Mouse (Mus musculus) midbrain, embryonic 11.5 days (tissue): ENCODE data around the gene Adgrf3. TPM values are rescaled to one million over a fixed set of nuclear protein-coding genes. Genes with fewer than 3 reads are reported as not detected.

Source experiments
- ATAC-seq: fragments of 200-750 bp; cut with Nextera tagmentation; 2 replicates; pipeline ENCODE4 v1.8.0; 2017; ENCODE audit warnings: moderate TSS enrichment, moderate library complexity; ENCODE audit not compliant: low FRiP score
- DNase-seq: peaks from one replicate; pipeline ENCODE4 v3.0.0; 2015; ENCODE audit warnings: low spot score; ENCODE audit errors: missing footprints
- H3K27ac ChIP-seq: fragments of 300-500 bp; sonication (generic); 2 replicates; pipeline ENCODE4 v1.5.1; 2014; ENCODE audit warnings: low read depth, low read length
- H3K27me3 ChIP-seq: fragments of 300-500 bp; sonication (generic); 2 replicates; pipeline ENCODE4 v1.6.1; 2014; ENCODE audit warnings: mild to moderate bottlenecking, low read length, moderate library complexity, mixed read lengths; ENCODE audit not compliant: control insufficient read depth, insufficient read depth
- H3K36me3 ChIP-seq: fragments of 300-500 bp; sonication (generic); 2 replicates; pipeline ENCODE4 v1.6.1; 2014; ENCODE audit warnings: mild to moderate bottlenecking, low read length, moderate library complexity, mixed read lengths; ENCODE audit not compliant: control insufficient read depth, insufficient read depth
- H3K4me1 ChIP-seq: fragments of 300-500 bp; sonication (generic); 2 replicates; pipeline ENCODE4 v1.6.1; 2014; ENCODE audit warnings: low read length; ENCODE audit not compliant: control insufficient read depth, insufficient read depth
- H3K4me2 ChIP-seq: fragments of 300-500 bp; sonication (generic); 2 replicates; pipeline ENCODE4 v1.6.1; 2014; ENCODE audit warnings: mild to moderate bottlenecking, moderate library complexity
- H3K4me3 ChIP-seq: fragments of 300-500 bp; sonication (generic); 2 replicates; pipeline ENCODE4 v1.5.1; 2014; ENCODE audit warnings: low read depth, low read length
- H3K9ac ChIP-seq: fragments of 300-500 bp; sonication (generic); 2 replicates; pipeline ENCODE4 v1.6.1; 2014; ENCODE audit warnings: low read length
- H3K9me3 ChIP-seq: fragments of 300-500 bp; sonication (generic); 2 replicates; pipeline ENCODE4 v1.6.1; 2016; ENCODE audit warnings: low read length; ENCODE audit not compliant: control insufficient read depth
- WGBS: fragments of 180-500 bp; shearing (Covaris S2); extraction: QIAGEN DNeasy Blood & Tissue Kit; methylation state at CpG from one replicate; pipeline ENCODE4 v1.1.7; 2014; 5-methylcytosine and 5-hydroxymethylcytosine counted together
- polyA plus RNA-seq: library from polyadenylated mRNA; unstranded; fragments of >200 nt; fragmentation: Nextera tagmentation; extraction: Ambion mirVana; gene quantifications from 2 replicates; pipeline ENCODE4 v1.2.1, GENCODE M21; 2014

Gene Adgrf3
- polyA plus RNA-seq, 1 experiment from 2014 or later = not detected

- no peaks in the 10 kb centered on the region for H3K36me3 ChIP-seq
- H3K27me3 ChIP-seq = no peaks in the 10 kb centered on the region
- WGBS = 87% methylated on average over 1 of the region's 1 CpGs
- ATAC-seq (no peak), DNase-seq (no peak)
- H3K9ac ChIP-seq = no peak overlapping the region
- no peaks in the 10 kb centered on the region for H3K9me3 ChIP-seq
- no peak overlapping the region for H3K4me3 ChIP-seq
- no peaks in the 10 kb centered on the region for H3K4me1 ChIP-seq
- no peak overlapping the region for H3K4me2 ChIP-seq
- H3K27ac ChIP-seq = no peak overlapping the region
Observed at GRCm38 (mm10) chr5:30161836-30162235, 43.7 kb downstream of the Adgrf3 start.

- no peak for DNase-seq
- no peaks in the 10 kb centered on the region for H3K36me3 ChIP-seq
- no peaks in the 10 kb centered on the region for H3K27me3 ChIP-seq
- no peak overlapping the region for H3K27ac ChIP-seq
- no peak for ATAC-seq
- 94% methylated on average over 6 of the region's 6 CpGs for WGBS
- no peak overlapping the region for H3K4me2 ChIP-seq
- H3K9me3 ChIP-seq = no peaks in the 10 kb centered on the region
- no peaks in the 10 kb centered on the region for H3K4me1 ChIP-seq
- no peak overlapping the region for H3K4me3 ChIP-seq
- no peak overlapping the region for H3K9ac ChIP-seq
Observed at GRCm38 (mm10) chr5:30159601-30160000, 45.9 kb downstream of the Adgrf3 start.

GRCm38 (mm10) chr5:30155821-30156629 is 49.5 kb downstream of the Adgrf3 start:
- peak; percentile 85 for DNase-seq
- 39% methylated on average over 13 of the region's 13 CpGs for WGBS
- H3K27ac ChIP-seq = no peak overlapping the region

GRCm38 (mm10) chr5:30155395-30155792 is 50.1 kb downstream of the Adgrf3 start:
- H3K4me2 ChIP-seq = peak overlapping the region; percentile 80
- DNase-seq = no peak
- 0 out of 2 replicates have a peak, but pooled peaks cover 3% of the 10 kb centered on the region for H3K4me1 ChIP-seq
- 0% methylated on average over 31 of the region's 31 CpGs for WGBS
- H3K4me3 ChIP-seq = peak overlapping the region; percentile 95
- H3K27ac ChIP-seq = peak overlapping the region; percentile 75; the same call in 1 of the 2 replicates
- H3K27me3 ChIP-seq = no peaks in the 10 kb centered on the region
- H3K36me3 ChIP-seq = no peaks in the 10 kb centered on the region
- H3K9me3 ChIP-seq = no peaks in the 10 kb centered on the region
- peak; percentile 81 for ATAC-seq
- peak overlapping the region; percentile 87 for H3K9ac ChIP-seq

More at GRCm38 (mm10) chr5:30155821-30156629, 49.5 kb downstream of the Adgrf3 start:
- Histone ChIP-seq H3K4me3 (peak overlapping the region; percentile 95), H3K36me3 (no peaks in the 10 kb centered on the region), H3K4me2 (peak overlapping the region; percentile 80), H3K4me1 (0 out of 2 replicates have a peak, but pooled peaks cover 3% of the 10 kb centered on the region), H3K9ac (peak overlapping the region; percentile 87), H3K9me3 (no peaks in the 10 kb centered on the region), H3K27me3 (no peaks in the 10 kb centered on the region)
- no peak for ATAC-seq

GRCm38 (mm10) chr5:30154474-30155394 is 50.8 kb downstream of the Adgrf3 start, which contains the start of the genes Hadha and Hadhb:
Hadha (minus strand) TSS chr5:30155162.
Hadhb (plus strand) TSS chr5:30155248.
- DNase-seq (peak; percentile 99), ATAC-seq (peak; percentile 91)
- peak within 1 kb of the TSS; percentile 80 for H3K4me2 ChIP-seq
- H3K27me3 ChIP-seq = no peaks in the 10 kb centered on the region
- H3K4me3 ChIP-seq = peak within 1 kb of the TSS; percentile 95
- H3K27ac ChIP-seq = peak within 1 kb of the TSS; percentile 75
- 0 out of 2 replicates have a peak, but pooled peaks cover 3% of the 10 kb centered on the region for H3K4me1 ChIP-seq
- H3K9me3 ChIP-seq = no peaks in the 10 kb centered on the region
- WGBS = under 1% methylated on average over 53 of the region's 53 CpGs
- H3K36me3 ChIP-seq = no peaks in the 10 kb centered on the region
- H3K9ac ChIP-seq = peak within 1 kb of the TSS; percentile 87

- H3K27me3 ChIP-seq = no peaks in the 10 kb centered on the region
- peak overlapping the region; percentile 87 for H3K9ac ChIP-seq
- no peak overlapping the region for H3K27ac ChIP-seq
- peak overlapping the region; percentile 80 for H3K4me2 ChIP-seq
- no peaks in the 10 kb centered on the region for H3K9me3 ChIP-seq
- H3K36me3 ChIP-seq = no peaks in the 10 kb centered on the region
- WGBS = 23% methylated on average over 4 of the region's 4 CpGs
- H3K4me3 ChIP-seq = peak overlapping the region; percentile 95
- H3K4me1 ChIP-seq = 0 out of 2 replicates have a peak, but pooled peaks cover 3% of the 10 kb centered on the region
- DNase-seq = peak; percentile 88
- no peak for ATAC-seq
Observed at GRCm38 (mm10) chr5:30154013-30154412, 51.5 kb downstream of the Adgrf3 start.

- 0 out of 2 replicates have a peak, but pooled peaks cover 3% of the 10 kb centered on the region for H3K4me1 ChIP-seq
- no peak overlapping the region for H3K27ac ChIP-seq
- ATAC-seq (no peak), DNase-seq (no peak)
- 93% methylated on average over 2 of the region's 2 CpGs for WGBS
- H3K36me3 ChIP-seq = no peaks in the 10 kb centered on the region
- H3K4me3 ChIP-seq = no peak overlapping the region
- no peaks in the 10 kb centered on the region for H3K27me3 ChIP-seq
- no peaks in the 10 kb centered on the region for H3K9me3 ChIP-seq
- no peak overlapping the region for H3K4me2 ChIP-seq
- no peak overlapping the region for H3K9ac ChIP-seq
Observed at GRCm38 (mm10) chr5:30153222-30153621, 52.3 kb downstream of the Adgrf3 start.

- no peak overlapping the region for H3K27ac ChIP-seq
- H3K9me3 ChIP-seq = no peaks in the 10 kb centered on the region
- 0 out of 2 replicates have a peak, but pooled peaks cover 3% of the 10 kb centered on the region for H3K4me1 ChIP-seq
- H3K9ac ChIP-seq = no peak overlapping the region
- no peak overlapping the region for H3K4me3 ChIP-seq
- no peak overlapping the region for H3K4me2 ChIP-seq
- H3K36me3 ChIP-seq = no peaks in the 10 kb centered on the region
- no peak for DNase-seq
- no peaks in the 10 kb centered on the region for H3K27me3 ChIP-seq
- 92% methylated on average over 1 of the region's 1 CpGs for WGBS
- ATAC-seq = no peak
Observed at GRCm38 (mm10) chr5:30152413-30152812, 53.1 kb downstream of the Adgrf3 start.
